Mouse (Mus musculus): Measurements from ENCODE around the gene Mtfmt. TPM values are rescaled to one million over a fixed set of nuclear protein-coding genes. Genes with fewer than 3 reads are reported as not detected.
A peak's percentile ranks its signal among the peaks of the same experiment; 100 is the strongest.

The Mtfmt gene
- total and polyA plus RNA-seq, 2 experiments from 2014 or later, result 16.4 to 19.0 TPM

DNA sequence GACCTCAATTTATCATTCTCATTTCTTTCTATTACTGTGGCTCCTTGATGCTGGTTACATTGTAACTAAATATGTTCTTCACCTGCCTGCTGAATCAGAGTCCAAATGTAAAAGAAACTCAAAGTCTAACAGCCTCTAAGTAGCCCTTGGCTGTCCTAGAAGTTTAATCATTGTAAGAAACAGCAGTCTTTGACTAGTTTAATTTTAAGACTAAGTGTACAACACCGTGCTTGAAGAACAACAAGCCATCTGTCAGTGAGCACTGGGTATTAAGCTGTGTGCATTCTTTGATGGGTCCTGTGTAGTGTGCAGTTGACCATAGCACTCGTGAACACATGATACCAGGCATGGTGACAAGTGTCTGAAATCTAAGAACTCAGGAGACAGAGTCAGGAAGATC lies 8.1 kb upstream of the Mtfmt start:
- Histone ChIP-seq H3K9me3 (ENCODE audit: low read length) (no peaks in the 10 kb centered on the region), H3K4me2 (ENCODE audit: low read depth, low read length) (no peak overlapping the region), H3K4me1 (ENCODE audit: insufficient read depth, low read length) (no peaks in the 10 kb centered on the region), H3K36me3 (ENCODE audit: insufficient read depth, low read length) (no peaks in the 10 kb centered on the region), H3K9ac (replicated peaks; ENCODE audit: low read length) (no peak overlapping the region), H3K27me3 (ENCODE audit: insufficient read depth, low read length) (no peaks in the 10 kb centered on the region), H3K27ac (no peak overlapping the region), H3K4me3 (ENCODE audit: low read length) (no peak overlapping the region)
- WGBS, result 69% methylated on average over 2 of the region's 2 CpGs
- DNase-seq (ENCODE audit: low spot score) (no peak), ATAC-seq (no peak)
- TF ChIP-seq CTCF (IDR thresholded peaks at IDR 0.05; ENCODE audit: low read depth), result no peak

- Histone ChIP-seq H3K4me1 (ENCODE audit: insufficient read depth, low read length) (no peaks in the 10 kb centered on the region), H3K4me2 (ENCODE audit: low read depth, low read length) (no peak overlapping the region), H3K9ac (replicated peaks; ENCODE audit: low read length) (no peak overlapping the region), H3K9me3 (ENCODE audit: low read length) (no peaks in the 10 kb centered on the region), H3K36me3 (ENCODE audit: insufficient read depth, low read length) (no peaks in the 10 kb centered on the region), H3K4me3 (ENCODE audit: low read length) (no peak overlapping the region), H3K27me3 (ENCODE audit: insufficient read depth, low read length) (no peaks in the 10 kb centered on the region), H3K27ac (no peak overlapping the region)
- WGBS, result 83% methylated on average over 5 of the region's 5 CpGs
- ATAC-seq, result no peak
- TF ChIP-seq CTCF (IDR thresholded peaks at IDR 0.05; ENCODE audit: low read depth), result no peak
- DNase-seq (ENCODE audit: low spot score), result no peak
These were observed 7.6 kb upstream of the Mtfmt start for GRCm38 (mm10) chr9:65428003-65428402.

DNA sequence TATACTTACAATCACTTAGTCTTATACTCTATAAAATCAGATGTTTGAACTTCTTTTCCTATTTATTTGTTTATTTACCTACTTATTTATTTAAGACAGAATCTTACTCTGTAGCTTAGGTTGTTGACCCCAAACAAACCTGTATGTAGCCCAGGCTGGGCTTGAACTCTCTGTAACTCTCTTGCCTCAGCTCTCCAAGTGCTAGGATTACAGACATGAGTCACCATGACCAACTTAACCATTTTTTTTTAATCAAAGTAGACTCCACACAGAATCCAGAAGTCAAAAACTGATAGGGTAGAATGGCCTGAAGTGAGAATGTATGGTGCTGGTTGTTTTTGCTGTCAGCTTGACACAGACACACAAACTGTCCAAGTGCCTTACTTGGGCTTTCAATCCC lies 5.2 kb upstream of the Mtfmt start:
- H3K9me3 ChIP-seq (ENCODE audit: low read length), result no peaks in the 10 kb centered on the region
- no peak overlapping the region for H3K9ac ChIP-seq (replicated peaks; ENCODE audit: low read length)
- H3K4me3 ChIP-seq (ENCODE audit: low read length), result no peak overlapping the region
- no peaks in the 10 kb centered on the region for H3K27me3 ChIP-seq (ENCODE audit: insufficient read depth, low read length)
- no peaks in the 10 kb centered on the region for H3K36me3 ChIP-seq (ENCODE audit: insufficient read depth, low read length)
- no peak for ATAC-seq
- DNase-seq (ENCODE audit: low spot score), result no peak
- no peak overlapping the region for H3K4me2 ChIP-seq (ENCODE audit: low read depth, low read length)
- H3K4me1 ChIP-seq (ENCODE audit: insufficient read depth, low read length), result no peaks in the 10 kb centered on the region
- H3K27ac ChIP-seq, result no peak overlapping the region
- TF ChIP-seq CTCF (IDR thresholded peaks at IDR 0.05; ENCODE audit: low read depth), result no peak

DNA sequence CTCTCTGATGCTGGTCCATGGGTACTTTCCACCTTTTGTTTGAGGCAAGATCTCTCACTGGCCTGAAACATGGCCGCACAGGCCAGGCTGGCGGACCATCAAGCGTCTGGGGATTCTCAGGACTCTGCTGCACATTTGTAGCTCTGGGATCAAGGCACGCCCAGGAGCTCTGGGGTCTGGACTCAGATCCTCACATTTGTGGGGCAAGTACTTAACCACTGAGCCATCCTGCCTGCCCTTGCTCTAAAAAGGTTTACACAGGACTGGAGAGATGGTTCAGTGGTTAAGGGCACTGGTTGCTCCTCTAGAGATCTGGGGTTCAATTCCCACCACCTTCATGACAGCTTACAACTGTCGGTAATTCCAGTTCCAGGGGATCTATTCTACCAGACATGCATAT lies 4.7 kb upstream of the Mtfmt start:
- ATAC-seq, result no peak
- TF ChIP-seq CTCF (IDR thresholded peaks at IDR 0.05; ENCODE audit: low read depth), result no peak
- WGBS, result 87% methylated on average over 5 of the region's 5 CpGs

DNA sequence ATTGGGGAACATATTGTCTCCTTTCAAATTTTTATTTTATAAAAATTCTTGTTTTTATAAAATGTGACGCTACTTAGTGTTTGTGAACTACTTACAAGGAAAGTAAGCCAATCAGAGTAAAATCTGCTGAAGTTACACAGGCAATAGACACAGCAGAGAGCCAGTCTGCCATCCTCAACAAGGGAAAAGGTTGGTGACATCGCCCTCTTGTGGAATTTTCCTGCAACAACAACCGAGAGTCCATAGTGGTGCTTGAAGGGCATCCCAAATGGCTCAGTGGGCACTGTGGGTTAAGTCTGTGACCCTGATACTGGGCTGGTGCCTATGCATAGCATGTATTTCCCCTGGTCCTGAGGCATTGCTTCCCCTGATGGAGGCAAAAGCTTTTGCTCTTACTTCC lies 3.3 kb upstream of the Mtfmt start:
- Histone ChIP-seq H3K4me1 (ENCODE audit: insufficient read depth, low read length) (peaks cover 4% of the 10 kb centered on the region; the same call in 1 of the 2 replicates), H3K27me3 (ENCODE audit: insufficient read depth, low read length) (no peaks in the 10 kb centered on the region), H3K9ac (replicated peaks; ENCODE audit: low read length) (no peak overlapping the region), H3K9me3 (ENCODE audit: low read length) (no peaks in the 10 kb centered on the region), H3K27ac (no peak overlapping the region), H3K4me3 (ENCODE audit: low read length) (no peak overlapping the region), H3K4me2 (ENCODE audit: low read depth, low read length) (no peak overlapping the region), H3K36me3 (ENCODE audit: insufficient read depth, low read length) (no peaks in the 10 kb centered on the region)
- DNase-seq (ENCODE audit: low spot score) (peak; percentile 88), ATAC-seq (peak; percentile 59)
- peak; percentile 93 for TF ChIP-seq CTCF (IDR thresholded peaks at IDR 0.05; ENCODE audit: low read depth)
- 3% methylated on average over 3 of the region's 3 CpGs for WGBS

More for the DNA sequence above, 4.7 kb upstream of the Mtfmt start:
- Histone ChIP-seq H3K4me3 (ENCODE audit: low read length) (no peak overlapping the region), H3K4me1 (ENCODE audit: insufficient read depth, low read length) (no peaks in the 10 kb centered on the region), H3K27ac (no peak overlapping the region), H3K4me2 (ENCODE audit: low read depth, low read length) (no peak overlapping the region), H3K36me3 (ENCODE audit: insufficient read depth, low read length) (no peaks in the 10 kb centered on the region), H3K9ac (replicated peaks; ENCODE audit: low read length) (no peak overlapping the region), H3K27me3 (ENCODE audit: insufficient read depth, low read length) (no peaks in the 10 kb centered on the region), H3K9me3 (ENCODE audit: low read length) (no peaks in the 10 kb centered on the region)
- DNase-seq (ENCODE audit: low spot score), result no peak

GRCm38 (mm10) chr9:65434140-65434539 lies 1.4 kb upstream of the Mtfmt start:
- H3K9me3 ChIP-seq (ENCODE audit: low read length), result no peaks in the 10 kb centered on the region
- H3K4me1 ChIP-seq (ENCODE audit: insufficient read depth, low read length), result peaks cover 4% of the 10 kb centered on the region; the same call in 1 of the 2 replicates
- ATAC-seq, result no peak
- peak; percentile 62 for TF ChIP-seq CTCF (IDR thresholded peaks at IDR 0.05; ENCODE audit: low read depth)
- DNase-seq (ENCODE audit: low spot score), result peak; percentile 35
- H3K27me3 ChIP-seq (ENCODE audit: insufficient read depth, low read length), result no peaks in the 10 kb centered on the region
- no peak overlapping the region for H3K4me3 ChIP-seq (ENCODE audit: low read length)
- WGBS, result 67% methylated on average over 5 of the region's 5 CpGs
- 0 out of 2 replicates have a peak, but pooled peaks cover 2% of the 10 kb centered on the region for H3K36me3 ChIP-seq (ENCODE audit: insufficient read depth, low read length)
- H3K9ac ChIP-seq (replicated peaks; ENCODE audit: low read length), result no peak overlapping the region
- no peak overlapping the region for H3K27ac ChIP-seq
- H3K4me2 ChIP-seq (ENCODE audit: low read depth, low read length), result no peak overlapping the region

GRCm38 (mm10) chr9:65435211-65435610 lies 371 bp upstream of the Mtfmt start:
- no peak for TF ChIP-seq CTCF (IDR thresholded peaks at IDR 0.05; ENCODE audit: low read depth)
- ATAC-seq (peak; percentile 30; the same call in 1 of the 2 replicates), DNase-seq (ENCODE audit: low spot score) (no peak)
- Histone ChIP-seq H3K9ac (replicated peaks; ENCODE audit: low read length) (no peak overlapping the region), H3K27ac (no peak overlapping the region), H3K4me1 (ENCODE audit: insufficient read depth, low read length) (peaks cover 4% of the 10 kb centered on the region; the same call in 1 of the 2 replicates), H3K4me3 (ENCODE audit: low read length) (peak overlapping the region; percentile 80), H3K36me3 (ENCODE audit: insufficient read depth, low read length) (peaks cover 9% of the 10 kb centered on the region; the same call in 1 of the 2 replicates), H3K27me3 (ENCODE audit: insufficient read depth, low read length) (no peaks in the 10 kb centered on the region), H3K4me2 (ENCODE audit: low read depth, low read length) (0 out of 2 replicates have a peak overlapping the region, but pooled peaks have one; percentile 77), H3K9me3 (ENCODE audit: low read length) (no peaks in the 10 kb centered on the region)
- WGBS, result 67% methylated on average over 4 of the region's 4 CpGs
